In genomic region chr6:85423836-85424379, GRCm38 (mm10) we compare ENCODE assay signal across 14 mouse cellular contexts. TPM values are rescaled to one million over a fixed set of nuclear protein-coding genes. Genes with fewer than 3 reads are reported as not detected.
DNase-seq lines count a peak whose midpoint lies in the region; ATAC-seq and TF ChIP-seq lines count a peak whose summit lies in the region.
"Had no signal": no experiment of that assay in that cellular context is flagged by ENCODE, and none has a peak within 500 bp of the region (broad histone marks: within the 10 kb centered on the region; RNA-seq: fewer than 3 reads in every experiment).

Gene Noto (plus strand): TSS chr6:85423886.

- no peaks in the 10 kb centered on the region for H3K36me3 ChIP-seq in heart, embryonic 12.5 days
- H3K36me3 ChIP-seq in liver, embryonic 11.5 days (ENCODE audit: control insufficient read depth, insufficient read depth, low read length) = no peaks in the 10 kb centered on the region
- no peaks in the 10 kb centered on the region for H3K36me3 ChIP-seq in ES-Bruce4 (ENCODE audit: control insufficient read depth, insufficient read depth, low read length, poor library complexity, severe bottlenecking)
- no peaks in the 10 kb centered on the region for H3K36me3 ChIP-seq in intestine, embryonic 16.5 days (ENCODE audit: control insufficient read depth, insufficient read depth, low read length)

- no peak for TF ChIP-seq CTCF in ES-Bruce4 (IDR thresholded peaks at IDR 0.05; ENCODE audit: low read depth, low read length)

- peak within 1 kb of the TSS; percentile 52 for H3K4me2 ChIP-seq in heart, embryonic 12.5 days
- H3K4me2 ChIP-seq in liver, embryonic 11.5 days = peak within 1 kb of the TSS; percentile 29; the same call in 1 of the 2 replicates
- H3K4me2 ChIP-seq in intestine, embryonic 16.5 days (ENCODE audit: low read depth, low read length) = no peak within 1 kb of the TSS

- 12% methylated on average over 28 of the region's 28 CpGs for WGBS in heart, embryonic 12.5 days
- WGBS in liver, embryonic 11.5 days = 19% methylated on average over 28 of the region's 28 CpGs
- 17% methylated on average over 28 of the region's 28 CpGs for WGBS in intestine, embryonic 16.5 days

- no peak for TF ChIP-seq POLR2A in ES-Bruce4 (IDR thresholded peaks at IDR 0.05; ENCODE audit: insufficient read depth, low read length)

- no peak within 1 kb of the TSS for H3K27ac ChIP-seq in heart, embryonic 12.5 days (ENCODE audit: poor library complexity, severe bottlenecking)
- no peak within 1 kb of the TSS for H3K27ac ChIP-seq in liver, embryonic 11.5 days (ENCODE audit: low read depth, low read length)
- no peak within 1 kb of the TSS for H3K27ac ChIP-seq in ES-Bruce4 (ENCODE audit: insufficient read depth, low read length)
- no peak within 1 kb of the TSS for H3K27ac ChIP-seq in intestine, embryonic 16.5 days (ENCODE audit: low read length)

- peaks cover 8% of the 10 kb centered on the region; the same call in 1 of the 2 replicates for H3K4me1 ChIP-seq in heart, embryonic 12.5 days (replicated peaks)
- no peaks in the 10 kb centered on the region for H3K4me1 ChIP-seq in liver, embryonic 11.5 days (replicated peaks; ENCODE audit: control insufficient read depth, insufficient read depth, low read length)
- no peaks in the 10 kb centered on the region for H3K4me1 ChIP-seq in ES-Bruce4 (ENCODE audit: control insufficient read depth, insufficient read depth, low read length)
- H3K4me1 ChIP-seq in intestine, embryonic 16.5 days (ENCODE audit: control insufficient read depth, insufficient read depth, low read length) = no peaks in the 10 kb centered on the region

- H3K9me3 ChIP-seq in heart, embryonic 12.5 days (replicated peaks) = no peaks in the 10 kb centered on the region
- no peaks in the 10 kb centered on the region for H3K9me3 ChIP-seq in liver, embryonic 11.5 days (ENCODE audit: control insufficient read depth, low read length)
- H3K9me3 ChIP-seq in ES-Bruce4 (replicated peaks; ENCODE audit: control insufficient read depth, insufficient read depth, low read length, poor library complexity, severe bottlenecking) = no peaks in the 10 kb centered on the region
- H3K9me3 ChIP-seq in intestine, embryonic 16.5 days (ENCODE audit: control insufficient read depth, low read length) = no peaks in the 10 kb centered on the region

- no peak for DNase-seq in heart, postnatal 4 days
- DNase-seq in liver, embryonic 11.5 days (ENCODE audit: low spot score) = no peak
- no peak for DNase-seq in liver
- DNase-seq in layer of hippocampus, adult 18-20 months (ENCODE audit: low spot score in 2 of 2) = no peak
- DNase-seq in gastrocnemius, postnatal 25 days = no peak
- DNase-seq: cerebellum, adult 11-12 months; heart, postnatal 10 days; kidney, postnatal 10 days; lung, adult 18-20 months had no signal

- no peak for ATAC-seq in heart, embryonic 12.5 days (ENCODE audit: insufficient number of reproducible peaks, low FRiP score)
- no peak for ATAC-seq in liver, embryonic 11.5 days (replicated peaks; ENCODE audit: low FRiP score)
- no peak; the same call in 1 of the 2 replicates for ATAC-seq in intestine, embryonic 16.5 days

- H3K27me3 ChIP-seq in heart, embryonic 12.5 days (replicated peaks) = peaks cover 64% of the 10 kb centered on the region
- H3K27me3 ChIP-seq in liver, embryonic 11.5 days (replicated peaks; ENCODE audit: control insufficient read depth, insufficient read depth, low read length) = peaks cover 31% of the 10 kb centered on the region
- H3K27me3 ChIP-seq in ES-Bruce4 (ENCODE audit: control insufficient read depth, insufficient read depth, low read length, poor library complexity, severe bottlenecking) = no peaks in the 10 kb centered on the region
- 0 out of 2 replicates have a peak, but pooled peaks cover 2% of the 10 kb centered on the region for H3K27me3 ChIP-seq in intestine, embryonic 16.5 days (replicated peaks; ENCODE audit: control insufficient read depth, insufficient read depth, low read length)

- no peak within 1 kb of the TSS for H3K9ac ChIP-seq in heart, embryonic 12.5 days
- no peak within 1 kb of the TSS for H3K9ac ChIP-seq in liver, embryonic 11.5 days (ENCODE audit: low read depth, low read length)
- 0 out of 2 replicates have a peak within 1 kb of the TSS, but pooled peaks have one; percentile 17 for H3K9ac ChIP-seq in ES-Bruce4 (ENCODE audit: low read depth, poor library complexity, severe bottlenecking)
- 0 out of 2 replicates have a peak within 1 kb of the TSS, but pooled peaks have one; percentile 6 for H3K9ac ChIP-seq in intestine, embryonic 16.5 days (ENCODE audit: low read depth, low read length)

- TF ChIP-seq EP300 in ES-Bruce4 (IDR thresholded peaks at IDR 0.05; ENCODE audit: insufficient read depth, low read depth, low read length) = no peak

- peak within 1 kb of the TSS; percentile 19 for H3K4me3 ChIP-seq in heart, embryonic 12.5 days
- H3K4me3 ChIP-seq in liver, embryonic 11.5 days (ENCODE audit: low read depth, low read length) = no peak within 1 kb of the TSS
- H3K4me3 ChIP-seq in ES-Bruce4 (ENCODE audit: low read depth, low read length) = peak within 1 kb of the TSS; percentile 16
- H3K4me3 ChIP-seq in intestine, embryonic 16.5 days (ENCODE audit: low read length) = no peak within 1 kb of the TSS

RNA-seq across cellular contexts. Expression of gene Noto, which starts in this region (rescaled TPM):
- polyA plus RNA-seq in heart, embryonic 12.5 days (2016; fragmentation: Nextera tagmentation; extraction: Ambion mirVana) = not detected in 2 replicates
- not detected for total RNA-seq in heart, postnatal 4 days (2021)
- not detected in 2 replicates for polyA plus RNA-seq in liver, embryonic 11.5 days (2014; fragmentation: Nextera tagmentation; extraction: Ambion mirVana)
- not detected in 2 replicates for polyA plus RNA-seq in ES-Bruce4 (2011; ENCODE audit: insufficient read depth, insufficient read length, low read depth, missing spikeins)
- not detected in 2 replicates for polyA plus RNA-seq in intestine, embryonic 16.5 days (2015; fragmentation: Nextera tagmentation; extraction: Ambion mirVana)
- not detected for total RNA-seq in layer of hippocampus, adult 18-20 months (2021)
- not detected for total RNA-seq in gastrocnemius, postnatal 25 days (2021)
- total RNA-seq: adrenal gland, postnatal 36 days; heart, postnatal 10 days; left cerebral cortex, adult 18-20 months had no signal

Comparison
In these comparisons a context has a peak if more than half of its experiments do, and no peak if none do; other contexts are left out.
1. H3K4me3 ChIP-seq: peak in heart, embryonic 12.5 days (single experiment) and ES-Bruce4 (single experiment); none in liver, embryonic 11.5 days (single experiment) and intestine, embryonic 16.5 days (single experiment).
2. H3K9ac ChIP-seq: peak in ES-Bruce4 (single experiment) and intestine, embryonic 16.5 days (single experiment); none in heart, embryonic 12.5 days (single experiment) and liver, embryonic 11.5 days (single experiment).